In genomic region chr2:145260574-145260973, GRCm38 (mm10) we compare ENCODE assay signal across 18 mouse cellular contexts.
"Had no signal": no experiment of that assay in that cellular context is flagged by ENCODE, and none has a peak within 500 bp of the region (broad histone marks: within the 10 kb centered on the region; RNA-seq: fewer than 3 reads in every experiment).

No protein-coding gene starts in this region.

- ATAC-seq: midbrain, embryonic 16.5 days had no signal

- H3K9me3 ChIP-seq: midbrain, embryonic 10.5 days; midbrain, embryonic 12.5 days; neural tube, embryonic 12.5 days; stomach, embryonic 15.5 days had no signal

- H3K9ac ChIP-seq: liver, embryonic 14.5 days; lung, embryonic 14.5 days; midbrain, embryonic 12.5 days; neural tube, embryonic 12.5 days; stomach, embryonic 15.5 days had no signal

- H3K36me3 ChIP-seq: midbrain, embryonic 10.5 days; midbrain, embryonic 12.5 days; neural tube, embryonic 12.5 days; stomach, embryonic 15.5 days had no signal

- H3K4me3 ChIP-seq: midbrain, embryonic 10.5 days; midbrain, embryonic 12.5 days; myocyte; neural tube, embryonic 12.5 days; stomach, embryonic 15.5 days had no signal

- H3K27ac ChIP-seq: liver, embryonic 14.5 days; midbrain, embryonic 10.5 days; midbrain, embryonic 12.5 days; neural tube, embryonic 12.5 days; stomach, embryonic 15.5 days; stomach, postnatal 0 days had no signal

- H3K27me3 ChIP-seq: midbrain, embryonic 12.5 days; neural tube, embryonic 12.5 days; stomach, embryonic 15.5 days had no signal

- H3K4me1 ChIP-seq: midbrain, embryonic 10.5 days; midbrain, embryonic 12.5 days; neural tube, embryonic 12.5 days; stomach, embryonic 15.5 days had no signal

- H3K4me2 ChIP-seq: lung, embryonic 14.5 days; midbrain, embryonic 12.5 days; neural tube, embryonic 12.5 days; stomach, embryonic 15.5 days had no signal

- DNase-seq: lung, embryonic 14.5 days; lung, postnatal 10 days; lung, postnatal 4 days; midbrain, embryonic 14.5 days; right cerebral cortex, adult 18-20 months; right cerebral cortex, postnatal 25 days; right cerebral cortex, postnatal 4 days; spleen, adult 18-20 months; thymus, adult 2 months; thymus, postnatal 4 days had no signal
